Mouse (Mus musculus): ENCODE measurements around the gene Ccnd3.

- TF ChIP-seq CTCF (IDR thresholded peaks at IDR 0.05; ENCODE audit: insufficient read depth, low read length), result no peak
- TF ChIP-seq POLR2A (IDR thresholded peaks at IDR 0.05; ENCODE audit: borderline replicate concordance, extremely low read depth, low read depth, low read length), result no peak
Measured at GRCm38 (mm10) chr17:47479887-47480286, 25.0 kb upstream of the Ccnd3 start.
